Comparison of ENCODE assay signal across 25 mouse cellular contexts in the genomic region with DNA sequence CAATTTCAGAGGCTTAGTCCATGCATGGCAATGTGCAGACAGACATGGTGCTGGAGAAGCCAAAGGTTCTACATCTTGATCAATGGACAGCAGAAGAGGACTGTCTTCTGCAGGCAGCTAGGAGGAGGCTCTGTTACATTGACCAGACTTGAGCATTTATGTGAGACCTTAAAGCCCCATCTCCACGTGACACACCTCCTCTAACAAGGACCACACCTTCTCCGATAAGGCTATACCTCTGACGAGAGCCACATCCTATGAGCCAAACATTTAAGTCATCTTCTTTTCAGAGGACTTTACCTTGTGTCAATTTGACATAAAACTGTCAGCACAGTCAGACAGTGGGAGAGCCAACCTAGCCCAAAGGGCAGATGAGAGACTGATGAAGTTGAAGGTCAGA. TPM values are rescaled to one million over a fixed set of nuclear protein-coding genes. Genes with fewer than 3 reads are reported as not detected.
DNase-seq lines count a peak whose midpoint lies in the region; ATAC-seq and TF ChIP-seq lines count a peak whose summit lies in the region.
"Had no signal": no experiment of that assay in that cellular context is flagged by ENCODE, and none has a peak within 500 bp of the region (broad histone marks: within the 10 kb centered on the region; RNA-seq: fewer than 3 reads in every experiment).

No protein-coding gene starts in this region.

- WGBS in liver, embryonic 14.5 days (ENCODE audit: insufficient replicate concordance), result 55% methylated on average over 3 of the region's 3 CpGs

- peak overlapping the region; percentile 91 for H3K4me2 ChIP-seq in liver, embryonic 14.5 days (ENCODE audit: low read depth)
- H3K4me2 ChIP-seq: embryonic facial prominence, embryonic 12.5 days; forebrain, embryonic 13.5 days; hindbrain, embryonic 13.5 days had no signal

- H3K9ac ChIP-seq in liver, embryonic 14.5 days (replicated peaks), result no peak overlapping the region
- H3K9ac ChIP-seq: embryonic facial prominence, embryonic 12.5 days; forebrain, embryonic 13.5 days; forebrain, postnatal 0 days; hindbrain, embryonic 13.5 days had no signal

- H3K27me3 ChIP-seq in liver, embryonic 14.5 days (ENCODE audit: control insufficient read depth, insufficient read depth, low read length), result no peaks in the 10 kb centered on the region
- H3K27me3 ChIP-seq: embryonic facial prominence, embryonic 12.5 days; forebrain, embryonic 13.5 days; hindbrain, embryonic 13.5 days had no signal

- peak; percentile 53 for DNase-seq in heart, adult 11 months
- no peak for DNase-seq in heart, postnatal 4 days
- DNase-seq in liver, embryonic 14.5 days (ENCODE audit: low read depth in 3 of 3, low spot score in 3 of 3), result no peak
- no peak for DNase-seq in layer of hippocampus, adult 8-10 months (ENCODE audit: low spot score in 2 of 2)
- no peak for DNase-seq in left cerebral cortex, postnatal 36 days (ENCODE audit: low spot score in 2 of 2)
- DNase-seq: adrenal gland, postnatal 10 days; B cell, adult 2 months; cerebellum, adult 11-12 months; cerebellum, adult 9-10 months; cerebellum, postnatal 25 days; forebrain, postnatal 0 days; gastrocnemius, adult 2 months; gastrocnemius, postnatal 25 days; heart, adult 18-20 months; heart, postnatal 10 days had no signal

- H3K4me1 ChIP-seq in liver, embryonic 14.5 days (replicated peaks; ENCODE audit: control insufficient read depth in 2 of 2, insufficient read depth in 2 of 2, low read length in 1 of 2), result peaks cover 67% of the 10 kb centered on the region in 2 experiments
- H3K4me1 ChIP-seq: embryonic facial prominence, embryonic 12.5 days; forebrain, embryonic 13.5 days; hindbrain, embryonic 13.5 days had no signal

- TF ChIP-seq EP300 in liver, embryonic 14.5 days (IDR thresholded peaks at IDR 0.05; ENCODE audit: low read depth), result no peak

- TF ChIP-seq CTCF in liver, embryonic 14.5 days (IDR thresholded peaks at IDR 0.05; ENCODE audit: low read depth), result no peak

- 0 out of 2 replicates have a peak, but pooled peaks have one; percentile 17 for ATAC-seq in erythroid progenitor cell, adult 5-6 weeks (replicated peaks; ENCODE audit: low FRiP score, poor library complexity, severe bottlenecking)
- no peak for ATAC-seq in liver, embryonic 14.5 days (ENCODE audit: insufficient read depth)
- no peak for ATAC-seq in activated CD4-positive, CD25-positive, alpha-beta regulatory T cell, adult 4 months
- ATAC-seq: CD4-positive, CD25-positive, alpha-beta regulatory T cell, adult 4 months; forebrain, embryonic 13.5 days; forebrain, postnatal 0 days; hindbrain, postnatal 0 days had no signal

- intact Hi-C loops in left cerebral cortex, postnatal 36 days (cut with DNase I), result no loop called here

- peak overlapping the region; percentile 97 for H3K27ac ChIP-seq in liver, embryonic 14.5 days
- H3K27ac ChIP-seq: embryonic facial prominence, embryonic 12.5 days; forebrain, embryonic 13.5 days; gastrocnemius, adult 2 months; heart, embryonic 10.5 days; hindbrain, embryonic 13.5 days; hindbrain, postnatal 0 days had no signal

- H3K36me3 ChIP-seq in liver, embryonic 14.5 days (replicated peaks; ENCODE audit: control insufficient read depth, insufficient read depth, low read depth), result no peaks in the 10 kb centered on the region
- H3K36me3 ChIP-seq: embryonic facial prominence, embryonic 12.5 days; G1E; hindbrain, embryonic 13.5 days had no signal

- H3K4me3 ChIP-seq in liver, embryonic 14.5 days (ENCODE audit: insufficient read depth in 1 of 2, low read depth in 2 of 2, low read length in 2 of 2), result no peak overlapping the region
- H3K4me3 ChIP-seq: embryonic facial prominence, embryonic 12.5 days; forebrain, embryonic 13.5 days; gastrocnemius, adult 2 months; heart, embryonic 10.5 days; hindbrain, embryonic 13.5 days had no signal

- H3K9me3 ChIP-seq in liver, embryonic 14.5 days (ENCODE audit: control insufficient read depth, low read length), result no peaks in the 10 kb centered on the region
- H3K9me3 ChIP-seq: embryonic facial prominence, embryonic 12.5 days; forebrain, embryonic 13.5 days; G1E; heart, embryonic 10.5 days; hindbrain, embryonic 13.5 days had no signal

RNA-seq across cellular contexts. Expression of a gene that starts 5.8 kb away (rescaled TPM):
- total RNA-seq in heart, postnatal 4 days (2021), result 10 to 100 TPM; 21.8 to 25.0 TPM
- 14.4 and 18.9 TPM in 2 replicates for total RNA-seq in erythroid progenitor cell, adult 5-6 weeks (2015; ENCODE audit: low replicate concordance)
- total RNA-seq in erythroid progenitor cell, adult 5-6 weeks (2017; ENCODE audit: low replicate concordance), result 16.6 and 20.0 TPM in 2 replicates
- polyA plus RNA-seq in liver, embryonic 14.5 days (2012; rRNA removed), result 2.2 and 4.2 TPM in 2 replicates
- 5.3 and 5.5 TPM in 2 replicates for polyA plus RNA-seq in liver, embryonic 14.5 days (2014; fragmentation: Nextera tagmentation; extraction: Ambion mirVana)
- 10 to 100 TPM; 35.6 to 41.4 TPM for polyA plus RNA-seq in activated CD4-positive, CD25-positive, alpha-beta regulatory T cell, adult 4 months (2017; shearing (Covaris generic))
- total RNA-seq in layer of hippocampus, adult 8-10 months (2022), result 1 to 10 TPM in 3 of 4 experiments, under 1 TPM in 1; 0.72 to 1.6 (median 1.2) TPM
- total RNA-seq in left cerebral cortex, postnatal 36 days (2021), result 1 to 10 TPM; 1.7 to 3.2 TPM
- polyA plus RNA-seq: G1E had no signal

RNA-seq across cellular contexts. Expression of a gene that starts 32.3 kb away (rescaled TPM):
- total RNA-seq in heart, postnatal 4 days (2021), result 1 to 10 TPM; 6.8 TPM
- total RNA-seq in erythroid progenitor cell, adult 5-6 weeks (2015; ENCODE audit: low replicate concordance), result 13.3 and 17.6 TPM in 2 replicates
- 8.0 and 15.6 TPM in 2 replicates for total RNA-seq in erythroid progenitor cell, adult 5-6 weeks (2017; ENCODE audit: low replicate concordance)
- 0.77 and 1.0 TPM in 2 replicates for polyA plus RNA-seq in liver, embryonic 14.5 days (2012; rRNA removed)
- 2.5 and 2.7 TPM in 2 replicates for polyA plus RNA-seq in liver, embryonic 14.5 days (2014; fragmentation: Nextera tagmentation; extraction: Ambion mirVana)
- 10 to 100 TPM; 17.0 to 20.8 TPM for polyA plus RNA-seq in activated CD4-positive, CD25-positive, alpha-beta regulatory T cell, adult 4 months (2017; shearing (Covaris generic))
- total RNA-seq in layer of hippocampus, adult 8-10 months (2022), result 1 to 10 TPM; 5.5 to 6.5 (median 5.9) TPM
- 1 to 10 TPM; 4.3 to 4.6 TPM for total RNA-seq in left cerebral cortex, postnatal 36 days (2021)

RNA-seq across cellular contexts. Expression of a gene that starts 56.4 kb away (rescaled TPM):
- total RNA-seq in heart, postnatal 4 days (2021), result under 1 TPM; 0.26 to 0.99 TPM
- total RNA-seq in erythroid progenitor cell, adult 5-6 weeks (2015; ENCODE audit: low replicate concordance), result not detected in 2 replicates
- not detected in 2 replicates for total RNA-seq in erythroid progenitor cell, adult 5-6 weeks (2017; ENCODE audit: low replicate concordance)
- polyA plus RNA-seq in liver, embryonic 14.5 days (2012; rRNA removed), result 0.02 and 0.04 TPM in 2 replicates
- polyA plus RNA-seq in liver, embryonic 14.5 days (2014; fragmentation: Nextera tagmentation; extraction: Ambion mirVana), result not detected in 2 replicates
- polyA plus RNA-seq in activated CD4-positive, CD25-positive, alpha-beta regulatory T cell, adult 4 months (2017; shearing (Covaris generic)), result under 1 TPM in 1 of 2 experiments, not detected in 1; 0.15 TPM
- total RNA-seq in layer of hippocampus, adult 8-10 months (2022), result not detected
- not detected for total RNA-seq in left cerebral cortex, postnatal 36 days (2021)
- total RNA-seq: adrenal gland, postnatal 10 days; gastrocnemius, adult 2 months; gastrocnemius, postnatal 25 days; hematopoietic stem cell, adult 5-6 weeks; hindbrain, postnatal 0 days had no signal
- polyA plus RNA-seq: G1E had no signal
